Mouse (Mus musculus) naive thymus-derived CD4-positive, alpha-beta T cell, adult 2 months (primary cell): ENCODE measurements at regions not wholly inside any gene's neighbourhood (a gene's known extent, or its start where the extent isn't known, plus 50 kb on each side); places are given as distances from the start of the nearest gene placed in this dataset.
A peak's percentile ranks its signal among the peaks of the same experiment; 100 is the strongest.

ENCODE experiments used
- DNase-seq: peaks from one replicate; pipeline ENCODE4 v3.0.0-alpha.2; 2011; ENCODE audit warnings: low read depth

GRCm38 (mm10) chr3:51087076-51087475 is 137.2 kb upstream of the Noct start:
- DNase-seq = no peak

DNA sequence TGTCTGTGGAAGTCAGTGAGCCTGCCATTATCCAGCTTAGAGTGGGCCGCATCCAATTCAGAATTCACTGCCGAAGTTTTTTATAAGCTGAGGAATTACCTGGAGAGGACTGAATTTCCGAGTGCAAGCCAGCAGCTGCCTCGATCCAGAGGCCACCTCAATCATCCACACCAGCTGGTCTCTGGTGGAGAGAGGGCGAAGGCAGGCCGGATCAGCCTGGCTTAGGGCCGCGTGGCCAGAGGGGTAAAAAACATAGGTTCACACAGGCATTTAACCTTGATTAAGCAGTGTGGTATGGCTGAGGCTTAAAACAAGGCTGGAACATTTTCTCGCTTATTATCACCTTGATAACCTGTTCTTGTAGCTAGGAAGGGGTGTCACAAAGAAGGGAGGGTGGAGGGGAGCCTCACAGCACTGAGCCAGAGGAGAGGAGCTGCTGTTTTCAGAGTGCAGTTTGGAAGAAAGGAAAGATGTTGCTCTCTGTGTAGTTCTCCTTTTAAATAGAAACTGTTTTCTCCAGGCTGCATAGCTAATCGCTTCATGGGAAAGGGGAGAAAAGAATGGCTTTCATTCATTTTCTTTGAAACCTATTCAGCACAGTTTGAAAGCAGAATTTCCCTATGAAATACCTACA is 135.1 kb upstream of the Noct start:
- DNase-seq = no peak

- DNase-seq = no peak
These were observed 132.8 kb upstream of the Noct start for GRCm38 (mm10) chr3:51091478-51091877.

GRCm38 (mm10) chr3:51092079-51093028 is 131.9 kb upstream of the Noct start:
- DNase-seq = no peak

DNA sequence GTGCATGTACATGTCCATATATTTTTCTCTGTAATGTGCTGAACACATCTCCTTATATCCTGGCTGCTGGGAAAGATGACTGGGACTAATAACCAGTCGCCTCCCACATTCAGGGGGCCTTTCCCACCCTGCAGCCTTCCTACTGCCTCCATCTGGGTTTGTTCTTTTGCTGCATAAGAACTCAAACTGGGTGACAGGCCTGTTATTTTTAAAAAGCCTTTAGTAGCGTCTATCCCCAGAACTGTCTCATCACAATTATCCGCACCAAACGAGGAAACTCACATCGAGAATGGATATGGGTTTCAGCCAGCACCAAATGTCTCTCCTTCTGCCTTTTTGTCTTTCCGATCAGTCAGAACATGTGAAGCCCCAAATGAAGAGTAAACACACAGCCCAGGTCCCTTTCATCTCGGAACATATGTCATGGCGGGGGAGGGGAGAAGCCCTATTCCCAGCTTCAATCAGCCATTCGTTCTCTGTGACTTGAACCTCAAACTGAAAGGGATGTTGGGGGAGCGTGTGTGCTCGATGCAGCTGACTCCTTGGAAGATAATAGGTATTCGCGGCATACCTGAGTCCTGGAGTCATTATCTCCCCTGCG is 128.3 kb upstream of the Noct start:
- no peak for DNase-seq

DNA sequence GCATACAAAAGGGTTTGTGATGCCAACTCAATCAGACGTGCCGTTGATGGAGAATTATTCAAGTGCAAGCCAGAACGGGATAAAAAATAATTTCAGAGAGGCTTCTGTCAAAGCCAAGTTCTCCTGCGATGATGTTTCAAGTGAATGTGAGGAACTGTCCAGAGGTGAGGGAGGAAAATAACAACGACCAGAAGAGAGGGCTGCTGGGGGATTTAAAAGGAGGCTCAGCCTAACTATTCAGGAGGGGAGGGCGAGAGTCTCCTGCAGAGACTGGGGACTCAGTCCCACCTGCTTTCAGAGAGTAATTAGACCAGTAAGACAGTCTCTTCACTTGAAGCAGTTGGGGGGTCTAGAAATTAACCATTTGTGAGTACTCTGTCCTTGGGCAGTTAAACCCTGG is 127.7 kb upstream of the Noct start:
- no peak for DNase-seq

GRCm38 (mm10) chr3:51097362-51097761 is 126.9 kb upstream of the Noct start:
- DNase-seq = no peak

GRCm38 (mm10) chr3:51099966-51100365 is 124.3 kb upstream of the Noct start:
- DNase-seq = no peak

- DNase-seq = no peak
These were observed 115.5 kb upstream of the Noct start for GRCm38 (mm10) chr3:51108639-51109202.

- DNase-seq = no peak
These were observed 113.0 kb upstream of the Noct start for GRCm38 (mm10) chr3:51111241-51111640.

DNA sequence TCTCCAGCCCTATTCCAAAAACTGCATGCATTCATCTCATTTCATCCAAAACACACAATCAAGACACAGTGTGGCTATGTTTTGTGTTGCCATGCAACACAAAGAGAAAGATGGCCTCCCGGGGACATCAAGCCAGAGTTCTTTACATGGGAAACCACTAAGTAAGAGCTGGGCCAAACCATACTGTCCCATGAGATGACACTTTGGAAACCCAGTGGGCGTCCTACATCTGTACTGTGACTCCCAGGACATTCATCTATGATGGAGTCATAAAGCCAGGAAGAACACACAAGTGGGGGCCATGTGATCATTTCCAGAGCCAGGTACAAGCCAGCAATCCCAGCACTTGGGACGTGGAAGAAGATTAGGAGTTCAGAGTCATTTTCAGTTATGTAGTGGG is 111.9 kb upstream of the Noct start:
- no peak for DNase-seq

DNA sequence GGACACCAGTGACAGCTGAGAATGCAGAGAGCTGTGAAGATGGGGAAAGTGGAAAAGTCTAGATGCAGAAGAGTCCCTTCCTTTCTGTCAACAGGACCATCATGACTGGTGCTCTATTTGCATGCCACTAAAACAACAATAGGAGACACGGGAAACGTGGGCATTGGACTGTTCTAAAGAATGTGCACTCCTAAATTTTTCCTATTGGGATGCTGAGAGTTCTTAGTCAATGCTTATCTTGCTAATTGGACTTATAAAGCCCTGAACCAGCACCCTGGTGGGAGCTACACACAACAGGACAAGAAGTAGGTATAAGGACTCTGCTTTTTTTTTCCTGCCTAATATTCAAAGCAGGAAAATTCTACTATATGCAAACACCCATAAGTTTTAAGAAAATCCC is 108.3 kb upstream of the Noct start:
- DNase-seq = no peak

DNA sequence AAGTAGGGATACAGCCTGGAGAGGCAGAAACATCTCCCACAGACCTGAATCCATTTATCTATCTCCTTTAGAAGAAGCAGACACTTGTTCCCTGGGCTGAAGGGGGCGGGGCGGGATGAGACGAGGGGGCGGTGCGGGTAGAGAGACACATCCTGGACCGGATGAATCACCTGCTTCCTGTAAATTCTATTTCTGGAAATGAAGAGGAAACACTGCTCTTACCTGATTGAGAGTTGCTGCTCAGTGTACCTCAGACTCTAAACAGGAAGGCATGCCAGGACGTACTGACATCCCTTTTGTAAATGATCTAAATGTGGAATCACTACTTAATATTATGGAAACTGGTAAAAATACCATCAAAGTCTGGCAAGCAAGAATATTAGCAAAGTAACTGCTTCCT is 105.5 kb upstream of the Noct start:
- no peak for DNase-seq

GRCm38 (mm10) chr3:51120522-51120921 is 103.7 kb upstream of the Noct start:
- no peak for DNase-seq

DNA sequence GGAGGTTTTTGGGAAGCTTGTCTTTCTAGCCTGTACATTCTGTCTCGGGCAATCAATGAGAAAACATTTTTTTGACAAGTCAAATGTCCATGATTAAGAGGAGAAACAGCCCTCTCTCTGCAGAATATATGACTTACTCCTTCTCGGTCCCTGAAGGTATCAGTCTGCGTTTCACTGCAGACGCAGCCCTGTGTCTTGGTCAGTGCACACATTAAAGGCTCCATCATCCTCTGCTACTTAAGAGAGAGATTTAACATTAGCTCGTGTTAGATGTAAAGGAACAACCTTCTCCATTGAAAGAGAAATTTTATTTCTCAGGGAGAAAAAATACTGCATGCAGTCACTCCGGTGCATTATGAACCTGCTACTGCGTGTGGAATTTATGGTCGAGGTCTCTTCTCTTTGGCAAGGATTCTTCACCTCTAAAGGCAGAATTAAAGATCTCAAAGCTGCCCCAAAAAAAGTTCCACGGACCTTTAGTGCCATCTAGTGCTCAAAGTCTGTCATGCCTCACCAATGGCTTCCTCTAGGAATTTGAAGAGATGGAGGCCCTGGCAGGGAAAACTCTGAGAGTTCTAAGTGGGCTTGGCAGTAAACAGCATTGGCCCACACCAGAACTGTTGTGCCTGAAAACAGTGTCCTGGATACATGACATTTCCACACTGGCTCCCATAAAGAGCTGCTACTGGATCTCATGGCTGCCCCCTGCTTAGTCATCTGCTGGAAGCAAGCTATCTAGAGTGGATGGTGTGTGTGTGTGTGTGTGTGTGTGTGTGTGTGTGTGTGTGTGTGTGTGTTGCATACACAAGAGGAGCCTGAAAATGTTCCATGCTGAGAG is 102.3 kb upstream of the Noct start:
- DNase-seq = peak; percentile 73

DNA sequence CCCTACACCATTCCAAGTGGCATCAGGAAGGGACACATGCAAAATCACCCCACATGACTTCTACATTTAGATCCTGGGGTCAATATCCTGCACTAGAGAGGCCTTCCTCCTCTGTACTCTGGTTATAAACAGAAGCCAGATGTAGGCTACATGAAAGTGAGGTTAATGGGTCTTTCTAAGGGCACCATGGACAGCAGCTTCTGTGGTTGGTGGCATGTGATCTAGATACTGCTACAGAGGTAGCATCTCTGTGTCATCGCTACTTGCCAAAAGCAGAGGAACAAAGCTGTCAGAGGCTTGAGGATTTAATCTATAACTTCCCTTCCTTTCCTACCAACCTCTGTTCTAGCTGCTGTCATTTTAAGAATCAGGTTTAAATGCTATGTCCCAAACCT is 101.7 kb upstream of the Noct start:
- no peak for DNase-seq

DNA sequence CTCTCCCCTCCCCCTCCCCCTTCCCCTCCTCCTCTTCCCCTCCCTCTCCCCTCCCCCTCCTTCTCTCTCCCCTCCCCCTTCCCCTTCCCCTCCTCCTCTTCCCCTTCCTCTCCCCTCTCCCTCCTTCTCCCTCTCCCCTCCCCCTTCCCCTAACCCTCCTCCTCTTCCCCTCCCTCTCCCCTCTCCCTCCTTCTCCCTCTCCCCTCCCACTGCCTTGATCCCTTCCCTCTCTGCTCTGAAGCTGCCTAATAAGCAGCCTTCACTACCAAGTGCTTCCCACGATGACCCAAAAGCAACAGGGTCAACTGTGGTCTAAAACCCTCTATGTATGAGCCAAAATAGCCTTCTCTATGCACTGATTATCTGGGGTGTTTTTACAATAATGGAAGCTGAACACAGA is 96.4 kb upstream of the Noct start:
- no peak for DNase-seq

GRCm38 (mm10) chr3:51128491-51129155 is 95.6 kb upstream of the Noct start:
- peak; percentile 74 for DNase-seq

GRCm38 (mm10) chr3:51130709-51131108 is 93.5 kb upstream of the Noct start:
- DNase-seq = no peak

GRCm38 (mm10) chr3:51131341-51131740 is 92.9 kb upstream of the Noct start:
- DNase-seq = peak; percentile 50

DNA sequence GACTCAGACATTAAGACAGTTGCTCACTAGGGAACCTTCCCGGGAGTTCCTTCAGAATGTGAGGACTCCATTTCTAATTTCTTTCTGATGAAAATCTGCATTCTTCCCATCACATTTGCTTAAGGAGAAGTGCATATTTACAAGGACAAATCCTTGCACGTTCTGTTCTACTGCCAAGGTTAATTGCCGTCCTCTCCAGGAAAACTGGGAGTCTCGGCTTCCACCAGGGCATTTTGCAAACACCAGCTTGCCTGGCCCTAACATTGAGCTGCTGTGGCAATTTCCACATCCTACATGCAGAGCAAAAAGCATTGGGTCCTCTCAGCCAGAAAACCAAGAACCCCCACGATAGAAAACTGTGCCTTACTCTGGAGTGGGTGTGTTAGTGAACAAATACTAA is 91.5 kb upstream of the Noct start:
- DNase-seq = no peak
